Mouse (Mus musculus): ENCODE measurements around the gene Trem3.

- no peak for TF ChIP-seq TAL1 (IDR thresholded peaks at IDR 0.05; ENCODE audit: low read length)
- no peak for TF ChIP-seq GATA1 (IDR thresholded peaks at IDR 0.05; ENCODE audit: low read length)
These were observed 46.1 kb downstream of the Trem3 start for GRCm38 (mm10) chr17:48293500-48294194.

All from erythroblast, embryonic 14.5 days (primary cell).